Mouse (Mus musculus): ENCODE results near the gene E130114P18Rik. TPM values are rescaled to one million over a fixed set of nuclear protein-coding genes. Genes with fewer than 3 reads are reported as not detected.

E130114P18Rik gene
- polyA plus RNA-seq, 1 experiment: 0.74 TPM

DNA sequence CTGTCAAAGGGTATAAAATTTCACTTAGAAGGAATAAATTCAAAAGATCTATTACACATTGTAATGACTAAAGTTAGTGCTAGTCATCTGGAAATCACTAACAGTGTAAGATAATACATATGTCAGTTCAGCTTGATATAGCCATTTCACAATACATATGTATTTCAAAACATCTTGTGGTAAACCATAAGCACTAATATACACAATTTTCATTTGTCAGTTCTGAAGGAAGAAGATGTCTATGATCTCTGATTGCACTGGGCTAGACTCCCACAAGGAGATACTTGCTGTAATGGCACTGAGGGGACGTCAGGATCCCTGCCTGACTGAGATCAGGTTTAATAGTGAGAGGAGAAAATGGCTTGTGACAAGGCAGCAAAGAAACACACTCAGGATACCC is 44.5 kb downstream of the E130114P18Rik start:
- no peaks in the 10 kb centered on the region for H3K4me1 ChIP-seq (ENCODE audit: control insufficient read depth, insufficient read depth, low read length)
- H3K27ac ChIP-seq (ENCODE audit: control insufficient read depth, insufficient read depth, low read depth, low read length): no peak overlapping the region
- no peak for TF ChIP-seq CTCF (IDR thresholded peaks at IDR 0.05; ENCODE audit: control insufficient read depth, insufficient read depth, insufficient replicate concordance, low read depth, low read length)
- no peak for TF ChIP-seq POLR2A (IDR thresholded peaks at IDR 0.05; ENCODE audit: control insufficient read depth, low read depth, low read length)
- H3K36me3 ChIP-seq (ENCODE audit: control insufficient read depth, insufficient read depth, low read length): no peaks in the 10 kb centered on the region
- H3K4me3 ChIP-seq (ENCODE audit: control insufficient read depth, low read depth, low read length): no peak overlapping the region
- H3K27me3 ChIP-seq (ENCODE audit: control insufficient read depth, insufficient read depth, low read length): no peaks in the 10 kb centered on the region

DNA sequence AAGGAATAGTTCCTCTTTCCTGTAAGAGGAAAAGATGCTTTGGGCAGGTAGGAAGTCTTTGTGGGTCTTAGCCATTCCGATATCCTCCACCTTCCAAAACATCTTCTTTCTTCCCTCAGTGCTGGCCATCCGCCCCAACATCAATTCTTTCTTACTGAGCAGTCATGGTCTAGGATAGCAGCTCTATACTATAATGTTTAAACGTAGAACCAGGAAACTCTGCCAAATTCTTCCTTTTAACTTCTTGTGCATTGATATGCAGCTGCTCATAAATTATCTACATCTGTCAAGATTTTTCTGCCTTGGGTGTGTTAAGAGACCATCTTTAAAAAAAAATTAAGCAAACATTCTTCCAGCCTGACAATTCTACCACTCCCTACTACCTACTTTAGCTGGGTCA is 47.5 kb downstream of the E130114P18Rik start:
- no peak for TF ChIP-seq POLR2A (IDR thresholded peaks at IDR 0.05; ENCODE audit: control insufficient read depth, low read depth, low read length)
- no peak for TF ChIP-seq CTCF (IDR thresholded peaks at IDR 0.05; ENCODE audit: control insufficient read depth, insufficient read depth, insufficient replicate concordance, low read depth, low read length)
- H3K27ac ChIP-seq (ENCODE audit: control insufficient read depth, insufficient read depth, low read depth, low read length): no peak overlapping the region
- no peaks in the 10 kb centered on the region for H3K36me3 ChIP-seq (ENCODE audit: control insufficient read depth, insufficient read depth, low read length)
- H3K27me3 ChIP-seq (ENCODE audit: control insufficient read depth, insufficient read depth, low read length): no peaks in the 10 kb centered on the region
- H3K4me1 ChIP-seq (ENCODE audit: control insufficient read depth, insufficient read depth, low read length): no peaks in the 10 kb centered on the region
- no peak overlapping the region for H3K4me3 ChIP-seq (ENCODE audit: control insufficient read depth, low read depth, low read length)

DNA sequence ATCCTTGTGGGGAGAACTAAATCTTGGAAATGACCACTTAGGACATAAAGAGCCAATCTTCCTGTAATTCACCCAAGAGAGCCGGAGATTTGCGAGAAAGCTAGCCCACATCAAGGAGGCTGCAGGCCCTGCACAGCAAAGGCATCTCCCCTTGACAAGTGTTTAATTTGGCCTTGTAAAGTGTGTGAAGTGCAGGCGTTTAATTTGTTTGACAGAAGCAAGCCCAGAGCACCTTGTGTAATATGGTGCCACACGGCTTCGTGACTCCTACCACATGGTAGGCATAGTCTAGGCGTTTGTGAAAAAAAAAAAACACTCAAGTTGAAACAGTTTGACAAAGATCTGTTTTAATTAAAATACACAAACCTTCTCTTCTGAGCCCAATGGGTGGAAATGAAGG is 47.9 kb downstream of the E130114P18Rik start:
- Histone ChIP-seq H3K4me1 (ENCODE audit: control insufficient read depth, insufficient read depth, low read length) (no peaks in the 10 kb centered on the region), H3K27ac (ENCODE audit: control insufficient read depth, insufficient read depth, low read depth, low read length) (no peak overlapping the region), H3K36me3 (ENCODE audit: control insufficient read depth, insufficient read depth, low read length) (no peaks in the 10 kb centered on the region), H3K27me3 (ENCODE audit: control insufficient read depth, insufficient read depth, low read length) (no peaks in the 10 kb centered on the region), H3K4me3 (ENCODE audit: control insufficient read depth, low read depth, low read length) (no peak overlapping the region)
- TF ChIP-seq POLR2A (IDR thresholded peaks at IDR 0.05; ENCODE audit: control insufficient read depth, low read depth, low read length) (no peak), CTCF (IDR thresholded peaks at IDR 0.05; ENCODE audit: control insufficient read depth, insufficient read depth, insufficient replicate concordance, low read depth, low read length) (no peak)

DNA sequence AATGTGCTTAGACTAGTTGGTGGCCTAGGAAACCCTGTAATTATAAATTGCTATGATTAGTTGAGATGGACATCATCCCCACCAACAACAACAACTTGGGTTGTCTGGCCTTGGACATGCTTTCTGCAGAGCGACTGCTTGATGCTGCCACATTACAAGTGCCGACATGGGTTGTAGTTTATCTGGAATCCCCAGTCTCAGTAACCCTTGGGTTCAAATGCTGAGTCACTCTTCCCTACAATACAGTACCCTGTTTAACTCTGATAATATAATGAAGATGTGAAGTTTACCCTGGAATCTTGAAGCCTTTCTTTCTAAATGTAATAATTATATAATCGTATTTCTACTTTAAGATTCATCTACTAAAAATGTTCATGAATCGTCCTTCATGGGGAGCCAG is 49.4 kb downstream of the E130114P18Rik start:
- Histone ChIP-seq H3K36me3 (ENCODE audit: control insufficient read depth, insufficient read depth, low read length) (no peaks in the 10 kb centered on the region), H3K27ac (ENCODE audit: control insufficient read depth, insufficient read depth, low read depth, low read length) (no peak overlapping the region), H3K4me1 (ENCODE audit: control insufficient read depth, insufficient read depth, low read length) (no peaks in the 10 kb centered on the region), H3K27me3 (ENCODE audit: control insufficient read depth, insufficient read depth, low read length) (no peaks in the 10 kb centered on the region), H3K4me3 (ENCODE audit: control insufficient read depth, low read depth, low read length) (no peak overlapping the region)
- no peak for TF ChIP-seq POLR2A (IDR thresholded peaks at IDR 0.05; ENCODE audit: control insufficient read depth, low read depth, low read length)

DNA sequence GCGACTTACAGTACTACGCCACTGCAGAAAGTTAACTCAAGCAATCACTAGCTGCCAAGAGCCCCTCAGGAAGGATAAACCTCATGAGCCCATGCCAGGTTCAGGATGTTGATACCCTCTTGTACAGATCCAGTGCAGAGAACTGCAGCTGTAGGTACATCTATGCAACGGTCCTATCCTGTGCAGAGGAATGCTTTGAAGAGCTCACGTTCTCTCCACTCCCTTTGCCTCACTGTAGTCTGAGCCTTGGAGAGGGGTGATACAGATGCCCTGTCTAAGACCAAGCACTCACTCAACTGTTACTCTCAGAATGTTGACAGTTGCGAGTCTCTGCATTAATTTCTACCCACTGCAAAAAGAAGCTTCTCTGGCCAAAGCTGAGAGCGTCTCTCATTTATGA is 54.5 kb downstream of the E130114P18Rik start:
- no peaks in the 10 kb centered on the region for H3K27me3 ChIP-seq (ENCODE audit: control insufficient read depth, insufficient read depth, low read length)
- H3K27ac ChIP-seq (ENCODE audit: control insufficient read depth, insufficient read depth, low read depth, low read length): no peak overlapping the region
- H3K36me3 ChIP-seq (ENCODE audit: control insufficient read depth, insufficient read depth, low read length): no peaks in the 10 kb centered on the region
- H3K4me1 ChIP-seq (ENCODE audit: control insufficient read depth, insufficient read depth, low read length): no peaks in the 10 kb centered on the region
- H3K4me3 ChIP-seq (ENCODE audit: control insufficient read depth, low read depth, low read length): no peak overlapping the region
- TF ChIP-seq CTCF (IDR thresholded peaks at IDR 0.05; ENCODE audit: control insufficient read depth, insufficient read depth, insufficient replicate concordance, low read depth, low read length) (no peak), POLR2A (IDR thresholded peaks at IDR 0.05; ENCODE audit: control insufficient read depth, low read depth, low read length) (no peak)

DNA sequence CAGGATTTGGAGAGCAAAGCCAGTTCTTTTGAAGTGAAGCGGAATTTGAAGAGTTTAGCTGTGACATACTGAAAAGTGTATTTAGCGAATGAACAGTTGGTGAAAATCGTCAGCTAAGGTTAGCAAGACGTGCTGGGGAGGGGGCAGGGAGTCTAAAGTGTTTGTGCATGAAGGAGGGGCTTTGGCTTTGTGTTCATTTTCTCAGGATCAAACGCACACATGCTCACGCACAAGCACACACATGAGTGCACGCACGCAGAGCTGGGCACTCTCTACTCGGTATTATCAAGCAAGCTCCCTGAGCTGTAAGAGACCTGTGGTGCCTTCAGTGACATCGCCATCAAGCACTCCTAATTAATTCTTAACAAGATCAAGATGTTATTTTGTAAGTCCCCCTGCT is 55.2 kb downstream of the E130114P18Rik start:
- H3K27me3 ChIP-seq (ENCODE audit: control insufficient read depth, insufficient read depth, low read length): no peaks in the 10 kb centered on the region
- TF ChIP-seq CTCF (IDR thresholded peaks at IDR 0.05; ENCODE audit: control insufficient read depth, insufficient read depth, insufficient replicate concordance, low read depth, low read length): no peak
- TF ChIP-seq POLR2A (IDR thresholded peaks at IDR 0.05; ENCODE audit: control insufficient read depth, low read depth, low read length): no peak
- no peaks in the 10 kb centered on the region for H3K36me3 ChIP-seq (ENCODE audit: control insufficient read depth, insufficient read depth, low read length)
- no peak overlapping the region for H3K27ac ChIP-seq (ENCODE audit: control insufficient read depth, insufficient read depth, low read depth, low read length)
- H3K4me3 ChIP-seq (ENCODE audit: control insufficient read depth, low read depth, low read length): no peak overlapping the region
- H3K4me1 ChIP-seq (ENCODE audit: control insufficient read depth, insufficient read depth, low read length): no peaks in the 10 kb centered on the region

DNA sequence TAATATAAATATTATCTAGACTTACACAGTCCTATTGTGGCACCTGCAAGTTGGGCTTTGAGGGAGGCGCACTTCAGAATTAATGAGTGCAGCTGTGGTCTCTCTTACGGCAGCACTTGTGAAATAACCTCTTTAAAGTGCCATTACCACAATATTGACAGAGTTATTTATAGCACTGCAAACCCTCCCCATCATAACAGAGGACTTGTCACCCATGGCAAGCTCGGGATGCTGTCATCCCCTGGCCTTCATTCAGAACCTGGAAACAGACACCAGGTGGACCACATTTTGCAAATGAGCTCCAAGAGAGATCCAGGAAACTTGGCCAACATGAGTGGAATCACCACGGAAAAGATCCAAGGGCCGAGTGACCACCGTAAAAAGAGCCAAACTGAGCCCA is 63.3 kb downstream of the E130114P18Rik start:
- Histone ChIP-seq H3K4me1 (ENCODE audit: control insufficient read depth, insufficient read depth, low read length) (no peaks in the 10 kb centered on the region), H3K27ac (ENCODE audit: control insufficient read depth, insufficient read depth, low read depth, low read length) (no peak overlapping the region), H3K27me3 (ENCODE audit: control insufficient read depth, insufficient read depth, low read length) (no peaks in the 10 kb centered on the region), H3K36me3 (ENCODE audit: control insufficient read depth, insufficient read depth, low read length) (no peaks in the 10 kb centered on the region), H3K4me3 (ENCODE audit: control insufficient read depth, low read depth, low read length) (no peak overlapping the region)
- TF ChIP-seq POLR2A (IDR thresholded peaks at IDR 0.05; ENCODE audit: control insufficient read depth, low read depth, low read length) (no peak), CTCF (IDR thresholded peaks at IDR 0.05; ENCODE audit: control insufficient read depth, insufficient read depth, insufficient replicate concordance, low read depth, low read length) (no peak)

DNA sequence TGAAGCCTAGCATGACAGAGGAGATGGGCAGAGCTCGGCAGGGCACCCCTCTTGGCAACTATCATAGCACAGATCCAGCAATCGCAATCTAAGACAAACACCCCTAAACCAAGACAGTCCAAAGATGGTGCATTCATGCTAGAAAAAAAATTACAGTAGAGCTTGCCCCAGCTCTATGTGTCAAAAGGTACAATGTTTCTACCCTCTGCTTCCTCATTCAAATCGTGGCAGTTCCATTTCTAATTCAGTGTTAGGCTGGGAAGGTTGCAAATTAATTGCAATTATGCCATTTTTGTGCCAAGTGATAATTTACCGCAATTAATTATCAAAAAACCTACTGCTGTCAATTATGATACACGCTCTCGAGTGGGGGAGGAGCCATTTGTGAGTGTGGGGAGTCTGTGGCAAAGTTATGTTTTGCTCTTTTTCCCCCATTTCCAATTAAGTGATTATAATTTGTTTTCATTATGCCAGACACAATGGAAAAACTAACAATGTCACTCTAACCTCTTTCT is 63.7 kb downstream of the E130114P18Rik start:
- TF ChIP-seq CTCF (IDR thresholded peaks at IDR 0.05; ENCODE audit: control insufficient read depth, insufficient read depth, insufficient replicate concordance, low read depth, low read length): no peak
- no peak for TF ChIP-seq POLR2A (IDR thresholded peaks at IDR 0.05; ENCODE audit: control insufficient read depth, low read depth, low read length)
- Histone ChIP-seq H3K4me1 (ENCODE audit: control insufficient read depth, insufficient read depth, low read length) (no peaks in the 10 kb centered on the region), H3K27me3 (ENCODE audit: control insufficient read depth, insufficient read depth, low read length) (no peaks in the 10 kb centered on the region), H3K36me3 (ENCODE audit: control insufficient read depth, insufficient read depth, low read length) (no peaks in the 10 kb centered on the region), H3K27ac (ENCODE audit: control insufficient read depth, insufficient read depth, low read depth, low read length) (no peak overlapping the region), H3K4me3 (ENCODE audit: control insufficient read depth, low read depth, low read length) (no peak overlapping the region)
